Mouse (Mus musculus): ENCODE measurements around the gene Vkorc1l1.
"Not testable (repeated sequence)": the region's sequence is repeated elsewhere in the genome, so short reads cannot be mapped to it uniquely, and the experiment has no call there.

Vkorc1l1 gene

GRCm38 (mm10) chr5:129941495-129942045 lies at the start of gene Vkorc1l1:
Gene Vkorc1l1 (plus strand): TSS chr5:129941970.
- DNase-seq (ENCODE audit: low spot score in 2 of 2): peak; percentile 97

GRCm38 (mm10) chr5:129895198-129896088 lies 46.3 kb upstream of the Vkorc1l1 start, which contains the start of gene Zbed5:
Gene Zbed5 (plus strand): TSS chr5:129895723.
- DNase-seq (ENCODE audit: low spot score in 2 of 2): peak; percentile 82 to 86

- no peak for DNase-seq (ENCODE audit: low spot score in 2 of 2)
These were observed 43.3 kb upstream of the Vkorc1l1 start, which contains the start of gene Phkg1 for GRCm38 (mm10) chr5:129898449-129898848. Gene Phkg1 (minus strand): TSS chr5:129898549.

DNA sequence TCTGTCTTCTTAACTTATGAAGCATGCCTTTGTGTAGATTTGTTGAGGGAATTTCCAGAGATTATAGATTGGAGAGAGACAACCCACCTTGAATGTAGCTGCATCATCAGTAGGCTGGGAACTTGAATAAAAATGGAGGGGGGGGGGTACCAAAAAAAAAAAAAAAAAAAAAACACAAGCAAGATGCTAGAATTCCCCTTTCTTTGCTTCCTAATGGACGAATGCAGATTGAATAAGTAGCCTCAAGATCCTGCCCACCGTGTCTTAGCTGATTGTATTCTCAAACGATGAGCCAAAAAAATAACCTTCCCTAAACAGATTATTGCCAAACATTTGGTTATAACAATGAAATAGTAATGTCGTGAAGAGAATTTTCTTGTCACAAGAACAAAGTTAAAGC lies 34.0 kb upstream of the Vkorc1l1 start:
- DNase-seq (ENCODE audit: low spot score in 2 of 2): no peak

DNA sequence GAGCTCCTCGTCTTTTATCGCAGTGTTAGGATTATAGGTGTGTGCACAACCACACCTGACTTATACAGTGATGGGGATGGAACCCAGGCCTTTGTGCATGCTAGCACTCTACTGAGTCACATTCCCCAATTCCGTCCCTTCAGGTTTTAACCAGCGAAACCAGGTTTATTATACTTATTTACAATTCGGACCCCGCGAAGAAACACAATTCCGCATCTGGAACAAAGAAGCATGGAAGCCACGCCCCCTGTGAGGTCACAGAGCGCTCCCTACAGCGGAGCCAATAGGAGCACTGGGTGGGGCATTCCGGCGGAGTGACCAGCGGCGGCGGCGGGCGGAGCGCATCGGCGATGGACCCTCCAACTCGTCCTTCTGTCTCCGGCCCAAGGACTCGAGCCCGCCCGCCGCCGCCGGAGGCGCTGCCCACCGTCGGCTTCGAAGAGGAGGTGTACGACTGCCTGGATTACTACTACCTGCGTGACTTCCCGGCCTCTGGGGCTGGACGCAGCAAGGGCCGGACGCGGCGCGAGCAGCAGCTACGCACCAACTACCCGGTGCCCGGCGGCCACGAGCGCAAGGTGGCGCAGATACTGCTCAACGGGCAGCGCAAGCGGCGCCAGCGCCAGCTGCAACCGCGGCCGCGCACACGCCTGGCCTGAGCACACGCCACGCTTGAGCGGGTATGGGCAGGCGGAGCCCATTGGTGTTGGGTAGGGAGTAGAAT lies 33.4 kb upstream of the Vkorc1l1 start, which contains the start of gene Nupr1l:
Gene Nupr1l, plus strand, starts transcription at position 299 of the 724 bp plus-strand sequence.
- peak; percentile 73 to 86 for DNase-seq (ENCODE audit: low spot score in 2 of 2)

GRCm38 (mm10) chr5:129909147-129909546 lies 32.6 kb upstream of the Vkorc1l1 start:
- DNase-seq (ENCODE audit: low spot score in 2 of 2): no peak

DNA sequence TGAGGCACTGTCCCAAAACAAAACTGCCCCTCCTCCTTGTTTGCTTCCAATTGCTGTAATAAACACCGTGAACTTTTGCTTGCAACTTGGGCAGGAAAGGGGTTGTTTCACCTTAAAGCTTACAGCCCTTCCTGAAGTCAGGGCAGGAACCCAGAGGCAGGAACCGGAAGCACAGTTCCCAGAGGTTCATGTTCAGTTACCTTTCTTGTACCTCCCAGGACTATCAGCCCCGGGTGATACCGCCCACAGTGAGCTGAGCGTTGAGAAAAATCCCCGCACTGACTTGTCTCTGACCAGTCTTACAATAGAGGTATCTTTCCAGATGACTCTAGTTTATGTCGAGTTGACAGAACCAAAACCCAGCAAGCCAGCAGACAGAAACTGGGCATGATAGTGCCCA lies 32.2 kb upstream of the Vkorc1l1 start:
- DNase-seq (ENCODE audit: low spot score in 2 of 2): no peak

DNA sequence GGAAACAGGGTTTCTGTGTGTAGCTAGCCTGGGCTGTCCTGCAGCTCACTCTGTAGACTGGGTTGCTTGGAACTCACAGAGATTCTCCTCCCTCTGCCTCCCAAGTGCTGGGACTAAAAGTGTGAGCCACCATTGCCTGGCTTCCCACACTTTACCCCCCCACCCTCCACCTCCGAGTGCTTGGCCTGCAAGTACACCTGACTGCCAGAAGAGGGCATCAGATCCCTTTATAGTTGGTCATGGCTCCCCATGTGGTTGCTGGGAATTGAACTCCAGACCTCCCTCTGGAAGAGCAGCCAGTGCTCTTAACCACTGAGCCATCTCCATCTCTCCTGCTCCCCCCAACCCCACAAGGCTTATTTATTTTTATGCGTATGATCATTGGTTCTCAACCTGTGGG lies 27.7 kb upstream of the Vkorc1l1 start:
- no peak for DNase-seq (ENCODE audit: low spot score in 2 of 2)

DNA sequence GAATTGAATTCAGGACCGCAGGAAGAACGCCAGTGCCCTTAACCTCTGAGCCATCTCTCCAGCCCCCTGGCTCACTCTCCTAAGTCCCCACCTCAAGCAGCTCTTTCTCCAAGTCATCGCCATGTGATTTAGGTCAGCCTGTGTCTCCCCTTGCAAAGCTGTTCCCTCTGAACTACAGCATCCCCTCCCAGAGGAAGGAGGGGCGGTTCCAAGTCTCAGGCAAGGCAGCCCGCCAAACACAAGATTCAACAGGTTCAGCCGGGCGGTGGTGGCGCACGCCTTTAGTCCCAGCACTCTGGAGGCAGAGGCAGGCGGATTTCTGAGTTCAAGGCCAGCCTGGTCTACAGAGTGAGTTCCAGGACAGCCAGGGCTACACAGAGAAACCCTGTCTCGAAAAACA lies 26.3 kb upstream of the Vkorc1l1 start:
- DNase-seq (ENCODE audit: low spot score in 2 of 2): not testable (repeated sequence)

DNA sequence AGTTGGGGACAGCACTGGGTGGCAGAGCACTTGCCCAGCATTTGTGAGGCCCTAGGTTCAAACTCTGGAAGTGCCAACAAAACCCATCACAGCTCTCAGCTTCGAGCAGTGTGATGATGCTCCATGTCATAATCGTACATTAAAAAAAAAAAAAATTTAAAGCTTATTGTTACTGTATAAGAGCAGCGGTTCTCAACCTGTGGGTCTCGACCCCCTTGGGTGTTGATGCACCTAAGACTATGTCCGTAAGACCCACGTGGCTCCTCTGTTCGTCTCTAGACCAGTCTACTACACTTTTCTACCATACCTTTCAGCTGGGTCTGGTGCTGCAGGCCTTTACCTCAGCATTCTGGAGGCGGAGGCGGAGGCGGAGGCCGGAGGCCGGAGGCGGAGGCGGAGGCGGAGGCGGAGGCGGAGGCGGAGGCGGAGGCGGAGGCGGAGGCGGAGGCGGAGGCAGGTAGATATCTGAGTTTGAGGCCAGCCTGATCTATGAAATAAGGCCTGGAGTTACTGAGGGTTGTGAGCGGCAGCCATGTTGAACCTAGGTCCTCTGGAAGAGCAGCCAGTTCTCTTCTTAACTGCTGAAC lies 23.6 kb upstream of the Vkorc1l1 start:
- no peak for DNase-seq (ENCODE audit: low spot score in 2 of 2)

- no peak for DNase-seq (ENCODE audit: low spot score in 2 of 2)
These were observed 23.0 kb upstream of the Vkorc1l1 start for GRCm38 (mm10) chr5:129918752-129919151.

- no peak for DNase-seq (ENCODE audit: low spot score in 2 of 2)
These were observed 22.4 kb upstream of the Vkorc1l1 start for GRCm38 (mm10) chr5:129919320-129919719.

DNA sequence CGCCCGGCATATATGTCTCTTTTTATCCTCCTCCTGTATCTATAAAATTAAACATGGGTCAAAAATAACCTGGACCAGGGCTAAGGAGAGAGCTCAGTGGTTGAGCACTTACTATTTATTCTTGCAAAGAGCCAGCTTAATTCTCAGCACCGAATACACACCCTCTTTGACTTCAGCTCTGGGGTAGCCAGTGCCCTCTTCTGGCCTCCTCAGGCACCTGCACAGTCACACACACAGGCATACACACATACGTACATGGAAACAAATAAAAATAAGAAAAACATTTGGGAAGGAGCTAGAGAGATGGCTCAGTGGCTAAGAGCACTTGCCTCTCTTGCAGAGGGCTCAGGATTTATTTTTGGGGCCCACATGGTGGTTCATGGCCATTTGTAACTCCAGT lies 19.8 kb upstream of the Vkorc1l1 start:
- no peak for DNase-seq (ENCODE audit: low spot score in 2 of 2)

GRCm38 (mm10) chr5:129924820-129925452 lies 16.8 kb upstream of the Vkorc1l1 start:
- no peak for DNase-seq (ENCODE audit: low spot score in 2 of 2)

- no peak for DNase-seq (ENCODE audit: low spot score in 2 of 2)
These were observed 15.8 kb upstream of the Vkorc1l1 start for GRCm38 (mm10) chr5:129925933-129926332.

DNA sequence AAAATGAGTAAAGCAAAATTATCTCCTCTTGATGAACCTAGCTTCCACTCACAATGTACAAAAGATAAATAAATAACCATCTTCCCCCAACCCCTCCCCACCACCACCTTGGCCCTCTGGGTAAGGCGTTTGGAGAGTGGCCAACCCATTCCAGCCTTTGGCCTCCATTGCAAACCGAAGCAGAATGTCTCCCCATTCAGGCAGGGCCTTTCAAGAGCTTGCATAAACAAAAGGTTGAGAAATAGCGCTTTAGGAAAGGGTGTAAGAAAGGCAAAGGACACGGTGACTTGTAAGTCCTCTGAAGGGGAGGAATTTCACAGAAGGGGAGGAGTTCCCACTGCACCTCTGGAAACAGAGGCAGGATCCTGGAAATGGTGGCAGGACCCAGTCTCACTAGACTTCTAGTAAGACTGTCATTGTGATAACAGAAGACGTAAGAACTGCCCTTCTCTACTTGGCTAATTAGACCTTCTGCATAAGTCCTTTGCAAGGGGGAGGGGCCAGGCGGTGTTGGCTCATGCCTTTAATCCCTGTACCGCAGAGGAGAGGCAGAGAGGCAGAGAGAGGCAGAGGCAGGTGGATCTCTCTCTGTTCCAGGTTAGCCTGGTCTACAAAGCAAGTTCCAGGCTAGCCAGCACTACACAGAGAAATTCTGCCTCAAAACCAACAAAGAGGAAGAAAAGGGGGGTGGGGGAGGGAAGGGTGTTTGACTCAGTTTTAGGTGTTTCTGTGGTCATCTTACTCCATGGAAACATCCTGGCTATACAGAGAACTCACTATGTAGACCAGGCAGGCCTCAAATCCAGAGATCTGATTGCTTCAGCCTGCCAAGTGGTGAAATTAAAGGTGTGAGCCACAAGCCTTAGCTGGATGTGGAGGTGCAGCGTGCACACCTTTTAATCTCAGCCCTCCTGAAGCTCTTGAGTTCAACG lies 11.6 kb upstream of the Vkorc1l1 start:
- no peak for DNase-seq (ENCODE audit: low spot score in 2 of 2)

DNA sequence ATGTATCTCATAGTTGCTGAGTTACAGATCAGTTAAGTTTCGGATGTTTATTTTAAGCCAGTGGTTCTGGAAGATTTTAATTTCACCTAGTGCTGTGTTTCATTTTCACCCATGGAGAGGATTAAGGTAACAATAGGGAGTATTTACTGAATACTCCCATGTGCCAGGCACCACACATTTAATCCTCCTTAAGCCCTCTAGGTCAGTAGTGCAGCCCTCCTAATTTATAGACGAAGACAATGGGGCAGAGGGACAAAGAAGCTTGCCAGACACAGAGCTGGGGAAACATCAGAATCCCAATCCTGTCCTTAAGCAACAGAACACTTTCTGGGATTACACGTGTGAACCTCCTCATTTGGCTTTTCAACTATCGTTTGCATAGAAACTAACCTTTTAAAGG lies 4.8 kb upstream of the Vkorc1l1 start:
- DNase-seq (ENCODE audit: low spot score in 2 of 2): no peak

- no peak for DNase-seq (ENCODE audit: low spot score in 2 of 2)
These were observed 1.5 kb upstream of the Vkorc1l1 start for GRCm38 (mm10) chr5:129940281-129940680.

DNA sequence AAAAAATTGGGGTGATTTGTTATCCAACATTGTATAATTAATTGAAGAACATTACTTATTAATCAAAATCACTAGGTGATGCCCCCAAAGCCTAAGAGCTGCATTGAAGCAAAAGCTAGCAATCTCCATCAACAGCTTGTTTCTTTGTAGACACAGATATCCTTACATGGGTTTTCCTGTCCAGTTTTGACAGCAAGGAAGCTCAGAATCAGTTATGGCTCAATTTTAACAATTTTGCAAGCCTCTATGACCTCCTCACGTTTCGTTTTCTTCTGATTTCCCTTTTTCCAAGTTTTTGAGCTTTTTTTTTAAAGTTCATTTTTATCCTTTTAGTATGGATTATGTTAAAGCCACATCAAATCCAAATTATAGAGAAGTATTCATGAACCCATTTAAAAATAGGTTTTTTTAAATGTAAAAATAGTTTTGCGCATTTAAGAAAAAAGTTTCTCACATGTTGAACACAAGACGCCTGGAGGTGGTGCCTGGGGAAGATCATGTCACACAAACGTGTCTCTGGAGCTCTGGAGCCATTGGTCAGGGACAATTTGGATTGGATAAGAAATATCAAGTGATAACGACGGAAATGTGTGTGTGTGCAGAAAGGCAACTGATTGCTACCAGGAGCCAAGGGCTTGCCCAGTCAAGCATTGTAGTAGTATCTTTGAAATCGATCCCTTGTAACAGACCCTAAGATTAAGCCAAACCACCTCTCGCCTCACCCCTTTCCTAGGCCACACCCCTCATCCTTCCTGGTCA lies 855 bp upstream of the Vkorc1l1 start:
- no peak for DNase-seq (ENCODE audit: low spot score in 2 of 2)

Data from frontal cortex, postnatal 14 days (tissue).